Mouse (Mus musculus): ENCODE results near the gene Gpr39.

The Gpr39 gene

GRCm38 (mm10) chr1:125813141-125813782 is 136.5 kb downstream of the Gpr39 start:
- no peak for DNase-seq (ENCODE audit: low read depth)

- no peak for DNase-seq (ENCODE audit: low read depth)
Measured at GRCm38 (mm10) chr1:125821101-125821500, 144.3 kb downstream of the Gpr39 start.

GRCm38 (mm10) chr1:125823611-125824010 is 146.8 kb downstream of the Gpr39 start:
- DNase-seq (ENCODE audit: low read depth), result no peak

GRCm38 (mm10) chr1:125837507-125837906 is 160.7 kb downstream of the Gpr39 start:
- no peak for DNase-seq (ENCODE audit: low read depth)

GRCm38 (mm10) chr1:125839746-125840392 is 163.1 kb downstream of the Gpr39 start:
- DNase-seq (ENCODE audit: low read depth), result no peak

- DNase-seq (ENCODE audit: low read depth), result no peak
Measured at GRCm38 (mm10) chr1:125854646-125855045, 177.9 kb downstream of the Gpr39 start.

- DNase-seq (ENCODE audit: low read depth), result no peak
Measured at GRCm38 (mm10) chr1:125858631-125859030, 181.8 kb downstream of the Gpr39 start.

GRCm38 (mm10) chr1:125870056-125870455 is 193.3 kb downstream of the Gpr39 start:
- DNase-seq (ENCODE audit: low read depth), result no peak

- DNase-seq (ENCODE audit: low read depth), result no peak
Measured at GRCm38 (mm10) chr1:125893158-125893557, 216.4 kb downstream of the Gpr39 start.

GRCm38 (mm10) chr1:125910211-125910870 is 233.5 kb downstream of the Gpr39 start:
- DNase-seq (ENCODE audit: low read depth), result no peak

- no peak for DNase-seq (ENCODE audit: low read depth)
Measured at GRCm38 (mm10) chr1:125910871-125911265, 234.1 kb downstream of the Gpr39 start.

GRCm38 (mm10) chr1:125911337-125911900 is 234.6 kb downstream of the Gpr39 start:
- DNase-seq (ENCODE audit: low read depth), result no peak

- no peak for DNase-seq (ENCODE audit: low read depth)
Measured at GRCm38 (mm10) chr1:125911901-125912445, 235.2 kb downstream of the Gpr39 start.

GRCm38 (mm10) chr1:125912601-125913600 is 236.1 kb downstream of the Gpr39 start, which contains the start of gene Lypd1:
Lypd1 (minus strand) TSS chr1:125913101.
- DNase-seq (ENCODE audit: low read depth), result no peak

GRCm38 (mm10) chr1:125920696-125921095 is 243.9 kb downstream of the Gpr39 start:
- DNase-seq (ENCODE audit: low read depth), result no peak

GRCm38 (mm10) chr1:125923062-125923461 is 246.3 kb downstream of the Gpr39 start:
- DNase-seq (ENCODE audit: low read depth), result no peak

Data from c-Kit-positive CD71-positive TER-119-negative erythroid progenitor cells, embryonic 14.5 days (primary cell).